In genomic region chr12:102524760-102525159, GRCm38 (mm10) we compare ENCODE assay signal across 9 mouse cellular contexts. TPM values are rescaled to one million over a fixed set of nuclear protein-coding genes. Genes with fewer than 3 reads are reported as not detected.
DNase-seq lines count a peak whose midpoint lies in the region; ATAC-seq and TF ChIP-seq lines count a peak whose summit lies in the region.
"Had no signal": no experiment of that assay in that cellular context is flagged by ENCODE, and none has a peak within 500 bp of the region (broad histone marks: within the 10 kb centered on the region; RNA-seq: fewer than 3 reads in every experiment).

No protein-coding gene starts in this region.

- no peak overlapping the region for H3K9ac ChIP-seq in hindbrain, embryonic 11.5 days (ENCODE audit: low read depth, low read length)
- H3K9ac ChIP-seq in hindbrain, embryonic 13.5 days, result no peak overlapping the region
- no peak overlapping the region for H3K9ac ChIP-seq in forebrain, embryonic 12.5 days
- H3K9ac ChIP-seq in limb, embryonic 14.5 days (ENCODE audit: low read depth, low read length, severe bottlenecking), result no peak overlapping the region
- H3K9ac ChIP-seq: limb, embryonic 12.5 days had no signal

- H3K9me3 ChIP-seq in hindbrain, embryonic 11.5 days (ENCODE audit: control insufficient read depth, low read length), result no peaks in the 10 kb centered on the region
- H3K9me3 ChIP-seq in hindbrain, embryonic 13.5 days, result no peaks in the 10 kb centered on the region
- H3K9me3 ChIP-seq in forebrain, embryonic 12.5 days, result no peaks in the 10 kb centered on the region
- no peaks in the 10 kb centered on the region for H3K9me3 ChIP-seq in limb, embryonic 14.5 days (ENCODE audit: control insufficient read depth, low read length)
- H3K9me3 ChIP-seq: limb, embryonic 12.5 days had no signal

- WGBS in hindbrain, embryonic 11.5 days, result 22% methylated on average over 6 of the region's 6 CpGs
- WGBS in hindbrain, embryonic 13.5 days, result 24% methylated on average over 6 of the region's 6 CpGs
- WGBS in forebrain, embryonic 12.5 days, result 24% methylated on average over 6 of the region's 6 CpGs
- 16% methylated on average over 6 of the region's 6 CpGs for WGBS in limb, embryonic 14.5 days

- peak; percentile 47 for DNase-seq in hindbrain, embryonic 11.5 days (ENCODE audit: low spot score)
- DNase-seq in A20 (ENCODE audit: low read depth, low spot score) (peak; percentile 61), ZHBTc4 (ENCODE audit: low read depth, low spot score) (peak; percentile 81)
- peak; percentile 17 for DNase-seq in limb, embryonic 14.5 days (ENCODE audit: low spot score)
- peak; percentile 10 for DNase-seq in splenic B cell, adult 2 months (ENCODE audit: low read depth, low spot score)
- no peak for DNase-seq in spleen, postnatal 4 days (ENCODE audit: low spot score in 2 of 2)

- no peaks in the 10 kb centered on the region for H3K4me1 ChIP-seq in hindbrain, embryonic 11.5 days (replicated peaks; ENCODE audit: control insufficient read depth, insufficient read depth, low read length)
- peaks cover 7% of the 10 kb centered on the region; the same call in 1 of the 2 replicates for H3K4me1 ChIP-seq in hindbrain, embryonic 13.5 days (replicated peaks)
- peaks cover 4% of the 10 kb centered on the region; the same call in 1 of the 2 replicates for H3K4me1 ChIP-seq in forebrain, embryonic 12.5 days
- 0 out of 2 replicates have a peak, but pooled peaks cover 4% of the 10 kb centered on the region for H3K4me1 ChIP-seq in limb, embryonic 14.5 days (ENCODE audit: control insufficient read depth, insufficient read depth, low read length)

- H3K4me2 ChIP-seq in hindbrain, embryonic 11.5 days (replicated peaks; ENCODE audit: low read depth, low read length), result no peak overlapping the region
- no peak overlapping the region for H3K4me2 ChIP-seq in hindbrain, embryonic 13.5 days
- no peak overlapping the region for H3K4me2 ChIP-seq in forebrain, embryonic 12.5 days
- H3K4me2 ChIP-seq in limb, embryonic 14.5 days (replicated peaks; ENCODE audit: low read depth, low read length, severe bottlenecking), result no peak overlapping the region
- H3K4me2 ChIP-seq: limb, embryonic 12.5 days had no signal

- 0 out of 2 replicates have a peak, but pooled peaks have one; percentile 14 for ATAC-seq in hindbrain, embryonic 11.5 days (ENCODE audit: low FRiP score)
- ATAC-seq in hindbrain, embryonic 13.5 days (ENCODE audit: low FRiP score), result no peak
- 0 out of 2 replicates have a peak, but pooled peaks have one; percentile 33 for ATAC-seq in forebrain, embryonic 12.5 days (ENCODE audit: low FRiP score)
- ATAC-seq in limb, embryonic 14.5 days (ENCODE audit: low FRiP score, low read depth), result no peak

- no peak overlapping the region for H3K4me3 ChIP-seq in hindbrain, embryonic 11.5 days (ENCODE audit: low read depth, low read length)
- H3K4me3 ChIP-seq in hindbrain, embryonic 13.5 days, result no peak overlapping the region
- H3K4me3 ChIP-seq in forebrain, embryonic 12.5 days (replicated peaks), result no peak overlapping the region
- H3K4me3 ChIP-seq in limb, embryonic 14.5 days (replicated peaks; ENCODE audit: low read length), result no peak overlapping the region
- H3K4me3 ChIP-seq: limb, embryonic 12.5 days had no signal

- H3K36me3 ChIP-seq in hindbrain, embryonic 11.5 days (ENCODE audit: control insufficient read depth, insufficient read depth, low read length), result no peaks in the 10 kb centered on the region
- H3K36me3 ChIP-seq in hindbrain, embryonic 13.5 days, result no peaks in the 10 kb centered on the region
- H3K36me3 ChIP-seq in forebrain, embryonic 12.5 days (replicated peaks), result no peaks in the 10 kb centered on the region
- H3K36me3 ChIP-seq in limb, embryonic 14.5 days (ENCODE audit: control insufficient read depth, insufficient read depth, low read length), result no peaks in the 10 kb centered on the region
- H3K36me3 ChIP-seq in splenic B cell, adult 2 months (ENCODE audit: control insufficient read depth, insufficient read depth, low read length, poor library complexity, severe bottlenecking), result no peaks in the 10 kb centered on the region
- H3K36me3 ChIP-seq: limb, embryonic 12.5 days had no signal

- no peak for TF ChIP-seq POLR2A in limb, embryonic 14.5 days (IDR thresholded peaks at IDR 0.05; ENCODE audit: borderline replicate concordance, extremely low read depth, insufficient read depth, insufficient read length)

- no peaks in the 10 kb centered on the region for H3K27me3 ChIP-seq in hindbrain, embryonic 11.5 days (ENCODE audit: control insufficient read depth, insufficient read depth, low read length)
- no peaks in the 10 kb centered on the region for H3K27me3 ChIP-seq in hindbrain, embryonic 13.5 days
- H3K27me3 ChIP-seq in forebrain, embryonic 12.5 days, result no peaks in the 10 kb centered on the region
- no peaks in the 10 kb centered on the region for H3K27me3 ChIP-seq in limb, embryonic 14.5 days (ENCODE audit: control insufficient read depth, insufficient read depth, low read length)
- no peaks in the 10 kb centered on the region for H3K27me3 ChIP-seq in splenic B cell, adult 2 months (ENCODE audit: control insufficient read depth, insufficient read depth, low read length, poor library complexity, severe bottlenecking)

- H3K27ac ChIP-seq in hindbrain, embryonic 11.5 days (ENCODE audit: low read depth, low read length), result no peak overlapping the region
- no peak overlapping the region for H3K27ac ChIP-seq in hindbrain, embryonic 13.5 days
- no peak overlapping the region for H3K27ac ChIP-seq in forebrain, embryonic 12.5 days
- H3K27ac ChIP-seq in limb, embryonic 14.5 days (replicated peaks; ENCODE audit: low read depth, low read length), result no peak overlapping the region
- H3K27ac ChIP-seq: limb, embryonic 12.5 days had no signal

RNA-seq across cellular contexts. Expression of gene Chga, which starts 30.0 kb away (rescaled TPM):
- polyA plus RNA-seq in hindbrain, embryonic 11.5 days (2014; fragmentation: Nextera tagmentation; extraction: Ambion mirVana), result 24.8 and 27.1 TPM in 2 replicates
- 96.0 and 102 TPM in 2 replicates for polyA plus RNA-seq in hindbrain, embryonic 13.5 days (2015; fragmentation: Nextera tagmentation; extraction: Ambion mirVana)
- polyA plus RNA-seq in forebrain, embryonic 12.5 days (2016; fragmentation: Nextera tagmentation; extraction: Ambion mirVana), result 38.4 and 41.2 TPM in 2 replicates
- 0.08 and 0.45 TPM in 2 replicates for polyA plus RNA-seq in limb, embryonic 14.5 days (2012; rRNA removed)
- polyA plus RNA-seq in limb, embryonic 14.5 days (2014; fragmentation: Nextera tagmentation; extraction: Ambion mirVana), result 0.23 and 0.44 TPM in 2 replicates

RNA-seq across cellular contexts. Expression of gene Golga5, which starts 55.8 kb away (rescaled TPM):
- 31.5 and 36.8 TPM in 2 replicates for polyA plus RNA-seq in hindbrain, embryonic 11.5 days (2014; fragmentation: Nextera tagmentation; extraction: Ambion mirVana)
- 30.1 and 30.2 TPM in 2 replicates for polyA plus RNA-seq in hindbrain, embryonic 13.5 days (2015; fragmentation: Nextera tagmentation; extraction: Ambion mirVana)
- 32.4 and 34.8 TPM in 2 replicates for polyA plus RNA-seq in forebrain, embryonic 12.5 days (2016; fragmentation: Nextera tagmentation; extraction: Ambion mirVana)
- 26.6 and 34.9 TPM in 2 replicates for polyA plus RNA-seq in limb, embryonic 14.5 days (2012; rRNA removed)
- 41.6 and 42.3 TPM in 2 replicates for polyA plus RNA-seq in limb, embryonic 14.5 days (2014; fragmentation: Nextera tagmentation; extraction: Ambion mirVana)

Comparison
In these comparisons a context has a peak if more than half of its experiments do, and no peak if none do; other contexts are left out.
1. ATAC-seq: peak in hindbrain, embryonic 11.5 days (single experiment) and forebrain, embryonic 12.5 days (single experiment); none in hindbrain, embryonic 13.5 days (single experiment) and limb, embryonic 14.5 days (single experiment).
2. DNase-seq: peak in hindbrain, embryonic 11.5 days (single experiment), A20 (single experiment), ZHBTc4 (single experiment), limb, embryonic 14.5 days (single experiment) and splenic B cell, adult 2 months (single experiment); none in spleen, postnatal 4 days (0 of 2).
3. RNA of gene Chga, which starts 30.0 kb away (polyA plus RNA-seq): 96.0 to 102 TPM in hindbrain, embryonic 13.5 days, 38.4 to 41.2 TPM in forebrain, embryonic 12.5 days and 24.8 to 27.1 TPM in hindbrain, embryonic 11.5 days; 0.08 to 0.45 TPM in limb, embryonic 14.5 days; every median in the first group is over 10 times any median in the second.